Mouse (Mus musculus) embryonic fibroblast, embryonic 13.5 days (primary cell): ENCODE measurements around the gene Anks3.

Experiments used
- CTCF ChIP-seq: IDR thresholded peaks from 2 replicates; pipeline ENCODE4 v1.5.1; 2011; ENCODE audit warnings: mild to moderate bottlenecking, control low read depth, low read length, moderate library complexity, borderline replicate concordance; ENCODE audit not compliant: insufficient read depth
- POLR2A ChIP-seq: IDR thresholded peaks from 2 replicates; pipeline ENCODE4 v1.6.1; 2011; ENCODE audit warnings: low read depth, mild to moderate bottlenecking, control low read depth, low read length, moderate library complexity

- TF ChIP-seq CTCF: no peak
- TF ChIP-seq POLR2A: no peak
Measured at GRCm38 (mm10) chr16:5011285-5011684, 47.3 kb upstream of the Anks3 start.
